Mouse (Mus musculus) G1E-ER4 (cell line): ENCODE data around the gene Actb. TPM values are rescaled to one million over a fixed set of nuclear protein-coding genes. Genes with fewer than 3 reads are reported as not detected.

Experiments
- GATA1 ChIP-seq: IDR thresholded peaks from one replicate; pipeline ENCODE4 v1.8.0; 2012; ENCODE audit warnings: low read length, inconsistent platforms
- polyA plus RNA-seq: library from polyadenylated mRNA; stranded (reverse); fragments of >175 nt; gene quantifications from 2 replicates; pipeline ENCODE4 v1.2.3, GENCODE M21; 2012

Gene Actb
- polyA plus RNA-seq, 1 experiment: 731 TPM

GRCm38 (mm10) chr5:142899057-142899601, 7.4 kb downstream of the Actb start:
- no peak for TF ChIP-seq GATA1

- TF ChIP-seq GATA1: no peak
These were observed 8.2 kb downstream of the Actb start for GRCm38 (mm10) chr5:142898316-142898715.

DNA sequence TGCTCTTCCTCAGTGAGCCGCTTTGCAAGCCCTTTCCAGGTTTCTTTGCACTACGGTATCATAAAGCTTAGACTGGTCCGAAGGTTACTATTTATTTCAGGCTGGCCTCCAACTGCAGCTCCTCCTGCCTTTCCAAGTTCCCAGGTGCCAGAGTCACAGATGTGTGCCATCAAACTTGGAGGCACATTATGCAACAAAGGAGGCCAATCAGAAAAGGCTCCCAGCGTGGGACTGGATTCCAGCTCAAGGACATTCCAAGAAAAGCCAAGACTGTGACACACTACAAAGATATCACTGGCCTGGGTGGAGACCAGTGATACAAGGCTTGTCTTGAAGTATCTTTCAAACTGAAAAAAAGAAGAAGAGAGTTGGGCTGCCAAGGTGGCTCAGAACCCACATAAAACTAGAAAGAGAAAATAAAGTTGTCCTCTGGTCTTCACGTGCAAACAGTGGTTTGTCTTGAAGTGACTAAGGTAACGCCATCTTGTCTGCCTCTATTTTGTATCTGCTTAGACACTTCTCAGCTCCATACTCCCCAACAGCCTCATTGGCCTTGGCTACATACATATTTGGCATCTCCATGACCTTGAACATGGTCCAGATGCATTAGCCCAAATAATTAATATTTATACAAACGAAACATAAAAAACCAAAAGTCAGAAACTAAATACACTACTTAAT, 8.8 kb downstream of the Actb start:
- no peak for TF ChIP-seq GATA1

DNA sequence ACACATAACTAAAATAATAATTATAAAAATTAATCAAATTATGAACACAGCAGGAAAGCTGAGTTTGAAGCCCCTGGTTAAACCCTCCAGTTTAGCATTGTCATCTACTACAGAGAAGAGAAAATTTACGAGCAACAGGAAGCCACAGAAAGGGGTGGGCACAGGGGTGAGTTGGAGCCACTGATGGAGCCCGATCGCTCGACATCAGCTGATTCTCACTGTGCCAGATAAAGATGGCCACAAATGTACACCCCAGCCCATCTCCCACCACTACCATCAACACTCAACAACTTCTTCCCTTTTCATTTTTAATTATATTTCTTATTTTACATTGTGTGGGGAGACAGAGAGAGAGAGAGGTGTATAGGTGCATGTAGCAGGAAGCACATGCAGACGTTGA, 9.8 kb downstream of the Actb start:
- TF ChIP-seq GATA1: no peak

DNA sequence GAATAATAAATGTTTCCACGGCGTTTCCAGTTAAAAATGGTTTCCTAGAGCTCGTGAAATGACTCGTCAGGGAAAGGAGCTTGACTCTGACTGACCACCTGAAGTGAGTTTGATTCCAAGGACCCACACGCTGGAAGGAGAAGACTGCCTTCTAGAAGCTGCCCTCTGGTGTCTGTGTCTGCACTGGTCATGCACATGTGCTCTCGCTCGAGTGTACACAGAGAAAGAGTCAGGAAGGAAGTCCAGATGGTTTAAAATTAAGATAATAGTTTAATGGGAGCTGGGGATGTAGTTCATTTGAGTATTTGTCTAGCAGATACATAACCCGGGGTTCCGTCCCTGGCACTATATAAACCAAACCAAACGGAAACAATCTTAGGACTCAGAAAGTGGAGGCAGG, 10.4 kb downstream of the Actb start:
- no peak for TF ChIP-seq GATA1

- TF ChIP-seq GATA1: no peak
These were observed 11.5 kb downstream of the Actb start, which contains the start of gene Fbxl18 for GRCm38 (mm10) chr5:142894918-142895613. TSS of gene Fbxl18 (minus strand) at chr5:142895421.

- no peak for TF ChIP-seq GATA1
These were observed 15.2 kb downstream of the Actb start for GRCm38 (mm10) chr5:142891396-142891795.

DNA sequence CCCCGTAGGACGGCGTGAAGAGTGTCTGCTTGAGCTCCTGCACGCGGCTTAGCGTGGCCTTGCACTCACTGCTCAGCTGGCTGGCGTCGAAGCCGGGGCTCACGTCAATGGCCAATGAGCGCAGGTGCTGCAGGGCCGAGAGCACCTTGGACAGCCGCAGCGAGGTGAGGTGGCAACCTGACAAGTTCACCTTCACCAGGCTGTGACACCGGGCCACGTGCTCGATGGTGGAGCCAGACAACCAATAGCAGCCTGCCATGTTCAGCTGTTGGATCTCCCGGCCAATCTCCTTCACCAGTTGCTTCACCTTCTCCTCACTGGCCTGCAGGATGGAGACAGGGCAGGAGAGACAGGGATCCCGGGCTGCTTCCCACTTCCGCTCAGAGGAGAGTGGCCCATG, 19.8 kb downstream of the Actb start:
- no peak for TF ChIP-seq GATA1

DNA sequence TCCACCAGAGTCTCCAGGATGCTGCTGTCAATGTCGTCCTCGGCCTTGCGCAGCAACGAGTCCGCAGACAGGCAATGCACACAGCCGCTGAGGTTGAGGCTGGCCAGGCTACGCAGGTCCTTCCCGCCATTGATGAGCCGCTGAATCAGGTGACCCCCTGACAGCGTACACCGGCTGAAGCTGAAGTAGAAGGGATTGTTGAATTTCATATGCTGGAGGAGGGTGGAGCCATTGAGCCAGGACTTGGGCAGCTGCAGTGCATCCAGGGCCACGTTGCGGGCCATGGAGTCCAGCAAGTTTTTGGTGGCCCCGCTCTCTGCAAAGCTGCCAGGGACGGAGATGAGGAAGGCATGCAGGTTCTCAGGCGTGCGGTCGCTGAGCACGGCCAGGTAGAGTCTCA, 20.4 kb downstream of the Actb start:
- no peak for TF ChIP-seq GATA1

DNA sequence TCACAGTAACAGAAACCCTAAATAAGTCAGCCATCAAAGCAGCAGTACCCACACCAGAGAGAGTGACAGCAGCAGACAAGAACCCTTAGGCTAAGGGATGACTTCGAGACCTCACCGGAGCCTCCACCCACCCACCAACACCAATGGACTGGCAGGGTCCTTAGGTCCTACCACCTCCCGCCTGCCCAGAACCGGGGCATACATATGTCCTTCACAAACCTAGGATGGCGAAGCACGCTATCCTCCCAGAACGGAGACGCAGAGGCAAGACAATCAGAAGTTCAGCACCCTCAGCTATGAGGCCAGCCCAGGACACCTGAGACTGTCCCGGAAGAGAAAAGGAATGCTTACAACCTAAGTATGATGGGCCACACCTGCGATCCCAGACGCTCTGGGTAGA, 24.1 kb downstream of the Actb start:
- no peak for TF ChIP-seq GATA1

DNA sequence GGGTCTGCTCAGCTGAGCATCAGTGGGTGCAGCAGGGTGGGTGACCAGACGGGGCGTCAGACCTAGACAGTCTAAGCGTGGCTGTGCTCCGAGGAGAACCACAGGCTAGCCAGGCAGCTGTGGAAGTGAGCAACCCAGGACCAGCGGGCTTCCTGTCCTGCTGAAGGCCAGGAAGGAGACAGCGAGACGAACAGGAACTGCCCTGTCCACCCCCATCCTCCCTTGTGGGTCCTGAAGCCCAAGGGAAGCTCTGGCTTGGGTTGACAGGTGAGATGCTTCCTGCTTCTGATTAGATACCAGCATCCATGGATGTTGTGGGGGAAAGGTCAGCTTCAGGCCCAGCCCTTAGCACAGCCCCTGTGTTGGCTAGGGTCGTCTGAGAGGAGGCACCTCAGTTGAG, 24.6 kb downstream of the Actb start:
- TF ChIP-seq GATA1: no peak

DNA sequence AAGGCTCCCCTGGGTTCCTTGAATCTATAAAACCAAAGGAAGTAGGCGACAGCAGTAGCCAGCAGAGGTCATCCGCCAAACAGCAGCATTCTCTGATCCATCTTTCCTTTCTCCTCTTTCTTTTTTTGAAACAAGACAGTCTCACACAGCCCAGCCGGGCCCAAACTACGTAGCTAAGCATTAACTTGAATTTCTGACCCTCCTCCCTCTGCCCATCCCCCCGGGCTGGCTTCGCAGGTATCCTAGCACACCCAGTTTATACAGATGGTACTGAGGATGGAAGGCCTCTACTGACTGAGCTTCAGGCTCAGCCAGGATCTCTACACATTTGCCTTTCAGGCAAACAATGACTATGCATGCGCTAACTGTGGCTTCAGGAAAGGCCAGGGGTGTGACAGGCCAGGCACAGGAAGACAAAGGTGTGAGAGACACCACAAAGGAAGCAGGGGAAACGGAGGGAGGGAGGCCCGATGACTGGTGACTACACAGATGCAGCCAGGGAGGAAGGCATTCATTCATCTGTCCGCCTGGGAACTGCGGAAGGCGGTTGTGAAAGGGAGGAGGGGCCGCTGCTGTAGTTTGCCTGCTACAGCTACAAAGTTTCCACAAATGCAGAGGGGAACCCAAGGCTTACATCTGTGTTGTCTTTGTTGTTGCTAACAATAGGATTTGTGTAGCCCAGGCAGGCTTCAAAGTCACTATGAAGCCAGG, 25.6 kb downstream of the Actb start:
- no peak for TF ChIP-seq GATA1

DNA sequence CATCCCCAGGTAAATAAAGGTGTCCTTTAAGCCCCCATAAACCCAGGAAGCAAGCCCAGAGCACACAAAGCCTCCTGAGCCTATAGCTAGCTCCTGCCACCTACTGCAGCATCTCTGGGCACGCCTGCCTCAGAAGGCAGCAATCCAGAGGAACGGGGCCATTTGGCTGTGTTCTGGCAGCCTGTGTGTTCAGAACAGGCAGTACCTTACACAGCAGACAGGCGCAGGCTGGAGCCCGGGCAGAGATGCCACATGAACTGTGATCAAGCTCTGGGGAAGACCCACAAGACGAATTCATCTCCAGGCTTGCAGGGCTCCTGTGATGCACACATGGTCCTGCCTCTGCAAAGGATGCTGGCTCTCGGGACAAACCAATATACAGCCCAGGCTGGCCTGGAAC, 26.3 kb downstream of the Actb start:
- TF ChIP-seq GATA1: no peak

- no peak for TF ChIP-seq GATA1
These were observed 27.0 kb downstream of the Actb start for GRCm38 (mm10) chr5:142879318-142880175.

GRCm38 (mm10) chr5:142878570-142878969, 28.0 kb downstream of the Actb start:
- no peak for TF ChIP-seq GATA1
